Mouse (Mus musculus): Measurements from ENCODE around the gene Tlx3. TPM values are rescaled to one million over a fixed set of nuclear protein-coding genes. Genes with fewer than 3 reads are reported as not detected.
A peak's percentile ranks its signal among the peaks of the same experiment; 100 is the strongest.

Tlx3 gene
- polyA plus RNA-seq, 1 experiment from 2014 or later, result not detected

DNA sequence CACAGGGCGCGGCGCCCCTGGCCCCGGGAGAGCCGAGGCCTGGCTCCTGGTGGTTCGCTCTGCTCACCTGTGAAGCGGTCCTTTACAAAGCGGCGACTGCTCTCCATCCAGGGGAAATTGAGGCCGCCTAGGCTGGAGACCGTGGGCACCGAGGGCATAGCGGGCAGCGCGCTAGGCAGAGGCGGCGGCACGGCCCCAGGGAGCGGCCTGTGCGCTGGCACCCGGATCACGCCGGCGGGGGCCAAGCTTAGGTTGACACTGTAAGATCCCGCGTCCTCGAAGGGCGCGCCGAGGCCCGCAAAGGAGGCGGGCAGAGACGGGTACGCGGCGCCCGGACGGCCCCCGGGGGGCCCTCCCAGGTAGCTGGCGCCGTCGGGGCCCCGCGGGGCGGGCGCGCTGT is 417 bp downstream of the Tlx3 start:
- no peak overlapping the region for H3K9ac ChIP-seq (ENCODE audit: low read depth, low read length)
- H3K4me3 ChIP-seq (replicated peaks; ENCODE audit: low read depth, low read length), result peak overlapping the region; percentile 14
- H3K27me3 ChIP-seq (ENCODE audit: insufficient read depth, low read length), result peaks cover 95% of the 10 kb centered on the region
- no peaks in the 10 kb centered on the region for H3K36me3 ChIP-seq (ENCODE audit: insufficient read depth, low read length)
- no peak overlapping the region for H3K27ac ChIP-seq
- TF ChIP-seq CTCF (IDR thresholded peaks at IDR 0.05; ENCODE audit: low read depth), result no peak
- peak overlapping the region; percentile 39; the same call in 1 of the 2 replicates for H3K4me2 ChIP-seq (ENCODE audit: low read length)
- peaks cover 10% of the 10 kb centered on the region for H3K4me1 ChIP-seq (replicated peaks; ENCODE audit: insufficient read depth, low read length)
- ATAC-seq (replicated peaks; ENCODE audit: low FRiP score, low read depth) (no peak), DNase-seq (ENCODE audit: low spot score) (no peak)
- WGBS, result 1% methylated on average over 47 of the region's 47 CpGs
- H3K9me3 ChIP-seq (replicated peaks; ENCODE audit: low read length), result no peaks in the 10 kb centered on the region; the same call in 1 of the 2 replicates

DNA sequence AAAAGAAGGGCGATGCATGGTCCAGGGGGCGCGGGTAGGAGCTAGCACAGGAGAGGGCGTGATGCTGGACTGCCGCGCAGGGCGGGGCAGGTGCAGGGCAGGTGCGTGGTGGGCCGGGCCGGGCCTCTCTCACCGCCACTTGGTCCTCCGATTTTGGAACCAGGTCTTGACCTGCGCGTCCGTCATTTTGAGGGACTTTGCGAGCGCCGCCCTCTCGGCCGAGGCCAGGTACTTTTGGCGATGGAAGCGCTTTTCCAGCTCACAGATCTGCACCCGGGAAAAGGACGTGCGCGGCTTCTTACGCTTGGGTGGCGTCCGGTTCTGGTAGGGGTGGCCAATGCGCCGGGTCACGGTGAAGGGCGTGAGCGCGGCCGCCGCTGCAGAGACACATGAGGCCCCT is 1.1 kb downstream of the Tlx3 start:
- Histone ChIP-seq H3K4me3 (replicated peaks; ENCODE audit: low read depth, low read length) (peak overlapping the region; percentile 14; the same call in 1 of the 2 replicates), H3K27me3 (ENCODE audit: insufficient read depth, low read length) (peaks cover 97% of the 10 kb centered on the region), H3K36me3 (ENCODE audit: insufficient read depth, low read length) (no peaks in the 10 kb centered on the region), H3K9ac (ENCODE audit: low read depth, low read length) (no peak overlapping the region), H3K9me3 (replicated peaks; ENCODE audit: low read length) (no peaks in the 10 kb centered on the region; the same call in 1 of the 2 replicates), H3K4me2 (ENCODE audit: low read length) (no peak overlapping the region), H3K27ac (no peak overlapping the region), H3K4me1 (replicated peaks; ENCODE audit: insufficient read depth, low read length) (peaks cover 10% of the 10 kb centered on the region)
- no peak for DNase-seq (ENCODE audit: low spot score)
- WGBS, result 1% methylated on average over 37 of the region's 37 CpGs
- ATAC-seq (replicated peaks; ENCODE audit: low FRiP score, low read depth), result no peak
- TF ChIP-seq CTCF (IDR thresholded peaks at IDR 0.05; ENCODE audit: low read depth), result peak; percentile 30

DNA sequence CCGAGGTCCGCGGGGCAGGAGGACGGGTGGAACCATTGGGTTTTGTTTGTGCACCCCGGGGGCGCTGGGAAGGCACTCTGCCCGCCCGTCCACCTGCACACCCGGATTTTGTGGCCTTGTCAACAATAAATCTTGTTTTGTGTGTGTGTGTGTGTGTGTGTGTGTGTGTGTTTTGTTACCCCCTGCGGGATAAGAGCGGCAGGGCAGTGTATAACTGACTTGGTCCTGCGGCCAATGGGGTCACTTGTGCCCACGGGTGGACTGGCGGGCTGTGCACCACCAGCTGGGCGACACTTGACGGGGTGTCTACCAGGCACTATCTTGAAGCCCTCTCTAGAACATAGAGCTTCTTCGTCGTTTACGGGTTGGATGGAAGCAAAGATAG is 1.8 kb downstream of the Tlx3 start:
- H3K36me3 ChIP-seq (ENCODE audit: insufficient read depth, low read length), result no peaks in the 10 kb centered on the region
- peaks cover 97% of the 10 kb centered on the region for H3K27me3 ChIP-seq (ENCODE audit: insufficient read depth, low read length)
- H3K4me1 ChIP-seq (replicated peaks; ENCODE audit: insufficient read depth, low read length), result peaks cover 10% of the 10 kb centered on the region
- H3K27ac ChIP-seq, result no peak overlapping the region
- peak overlapping the region; percentile 24 for H3K4me3 ChIP-seq (replicated peaks; ENCODE audit: low read depth, low read length)
- no peak for TF ChIP-seq CTCF (IDR thresholded peaks at IDR 0.05; ENCODE audit: low read depth)
- DNase-seq (ENCODE audit: low spot score), result no peak
- WGBS, result 2% methylated on average over 19 of the region's 19 CpGs
- ATAC-seq (replicated peaks; ENCODE audit: low FRiP score, low read depth), result 0 out of 2 replicates have a peak, but pooled peaks have one; percentile 6
- H3K9ac ChIP-seq (ENCODE audit: low read depth, low read length), result no peak overlapping the region
- peak overlapping the region; percentile 51 for H3K4me2 ChIP-seq (ENCODE audit: low read length)
- no peaks in the 10 kb centered on the region; the same call in 1 of the 2 replicates for H3K9me3 ChIP-seq (replicated peaks; ENCODE audit: low read length)

DNA sequence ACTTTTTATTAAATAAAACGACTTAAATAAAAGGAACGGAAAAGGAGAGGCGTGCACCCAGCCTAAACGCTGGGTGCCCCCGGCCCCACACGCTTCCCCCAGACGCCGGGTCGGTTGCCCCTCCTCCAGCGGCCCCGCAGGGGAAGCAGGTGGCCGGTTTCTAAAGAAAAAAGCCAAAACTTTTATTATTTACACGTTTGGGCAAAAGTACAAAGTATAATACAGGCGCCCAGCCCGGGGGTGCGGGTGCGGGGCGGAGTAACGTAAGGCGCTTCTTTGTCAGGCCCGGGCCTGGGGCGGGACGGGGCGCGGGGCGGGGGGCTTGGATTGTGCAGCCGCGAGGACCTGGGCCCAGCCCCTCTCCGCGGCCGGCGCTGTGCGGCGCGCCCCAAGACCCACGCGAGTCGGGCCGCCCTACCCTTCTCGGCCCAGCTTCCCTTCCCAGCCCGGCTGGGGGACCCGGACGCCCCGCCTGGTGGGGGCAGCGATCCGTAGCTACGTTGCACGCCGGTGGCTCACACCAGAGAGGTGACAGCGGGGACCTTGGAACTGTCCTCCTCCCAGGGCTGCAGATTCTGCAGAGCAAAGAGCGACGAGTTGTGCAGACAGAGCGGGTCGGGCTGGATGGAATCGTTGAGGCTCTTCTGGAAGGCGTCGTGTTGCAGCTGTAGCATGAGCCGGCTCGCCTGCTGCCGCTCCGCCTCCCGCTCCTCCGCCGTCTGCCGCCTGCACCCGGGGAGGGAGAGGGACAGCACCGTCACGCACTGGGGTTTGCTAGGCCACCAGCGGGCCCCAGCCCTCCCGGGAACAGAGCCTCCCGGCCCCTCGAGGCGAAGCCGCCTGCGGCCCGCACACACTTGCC is 2.4 kb downstream of the Tlx3 start:
- under 1% methylated on average over 71 of the region's 76 CpGs for WGBS
- H3K4me2 ChIP-seq (ENCODE audit: low read length), result peak overlapping the region; percentile 51
- no peak for TF ChIP-seq CTCF (IDR thresholded peaks at IDR 0.05; ENCODE audit: low read depth)
- H3K27me3 ChIP-seq (ENCODE audit: insufficient read depth, low read length), result peaks cover 98% of the 10 kb centered on the region
- H3K9me3 ChIP-seq (replicated peaks; ENCODE audit: low read length), result no peaks in the 10 kb centered on the region; the same call in 1 of the 2 replicates
- DNase-seq (ENCODE audit: low spot score) (peak; percentile 77), ATAC-seq (replicated peaks; ENCODE audit: low FRiP score, low read depth) (peak; percentile 12; the same call in 1 of the 2 replicates)
- peaks cover 10% of the 10 kb centered on the region for H3K4me1 ChIP-seq (replicated peaks; ENCODE audit: insufficient read depth, low read length)
- H3K36me3 ChIP-seq (ENCODE audit: insufficient read depth, low read length), result no peaks in the 10 kb centered on the region
- H3K9ac ChIP-seq (ENCODE audit: low read depth, low read length), result no peak overlapping the region
- no peak overlapping the region for H3K27ac ChIP-seq
- H3K4me3 ChIP-seq (replicated peaks; ENCODE audit: low read depth, low read length), result peak overlapping the region; percentile 24

DNA sequence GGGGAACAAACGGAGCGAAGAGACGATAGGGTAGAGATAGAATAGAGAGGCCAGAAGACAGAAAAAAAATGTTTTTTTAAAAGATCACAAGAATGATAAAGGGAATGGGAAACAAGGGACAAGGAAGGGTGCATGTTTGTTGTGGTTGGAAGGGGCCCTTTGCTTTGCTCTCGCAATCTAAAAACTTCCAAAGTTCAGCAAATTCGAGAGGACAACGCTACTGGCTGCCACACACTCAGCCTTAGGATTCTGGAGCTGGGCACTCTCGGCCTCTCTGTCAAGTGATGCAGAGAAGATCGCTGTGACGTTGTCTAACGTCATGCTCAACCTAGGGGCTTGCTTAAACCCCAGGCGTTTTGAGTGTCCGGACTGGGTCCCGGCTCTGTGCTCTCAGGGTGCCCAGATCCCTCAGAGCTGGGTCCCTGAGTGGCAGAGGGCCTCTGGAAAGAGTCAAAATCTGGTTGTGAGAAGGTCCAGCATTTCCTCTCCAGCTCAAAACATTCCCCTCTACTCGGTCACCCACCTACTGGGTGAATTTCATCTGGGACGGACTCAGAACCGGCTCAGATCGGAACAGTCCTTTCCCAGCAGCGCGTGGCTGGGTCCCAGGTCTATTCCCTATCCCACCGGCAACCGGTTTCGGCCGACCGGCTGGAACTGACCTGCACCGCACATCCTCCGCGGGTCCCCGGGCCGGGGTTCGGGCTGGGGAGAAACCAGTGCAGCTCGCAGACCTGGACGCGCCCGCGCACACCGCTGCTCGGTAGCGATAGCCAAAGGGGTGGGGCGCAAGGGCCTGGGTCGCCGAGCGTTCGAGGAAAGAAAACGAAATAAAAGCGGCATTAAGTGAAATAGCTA is 3.3 kb downstream of the Tlx3 start:
- H3K36me3 ChIP-seq (ENCODE audit: insufficient read depth, low read length), result no peaks in the 10 kb centered on the region
- ATAC-seq (replicated peaks; ENCODE audit: low FRiP score, low read depth), result no peak
- WGBS, result 1% methylated on average over 45 of the region's 45 CpGs
- no peak overlapping the region for H3K27ac ChIP-seq
- H3K4me1 ChIP-seq (replicated peaks; ENCODE audit: insufficient read depth, low read length), result peaks cover 10% of the 10 kb centered on the region
- peak overlapping the region; percentile 24 for H3K4me3 ChIP-seq (replicated peaks; ENCODE audit: low read depth, low read length)
- peak overlapping the region; percentile 51 for H3K4me2 ChIP-seq (ENCODE audit: low read length)
- TF ChIP-seq CTCF (IDR thresholded peaks at IDR 0.05; ENCODE audit: low read depth), result no peak
- peaks cover 98% of the 10 kb centered on the region for H3K27me3 ChIP-seq (ENCODE audit: insufficient read depth, low read length)
- no peak for DNase-seq (ENCODE audit: low spot score)
- no peaks in the 10 kb centered on the region; the same call in 1 of the 2 replicates for H3K9me3 ChIP-seq (replicated peaks; ENCODE audit: low read length)
- H3K9ac ChIP-seq (ENCODE audit: low read depth, low read length), result no peak overlapping the region

DNA sequence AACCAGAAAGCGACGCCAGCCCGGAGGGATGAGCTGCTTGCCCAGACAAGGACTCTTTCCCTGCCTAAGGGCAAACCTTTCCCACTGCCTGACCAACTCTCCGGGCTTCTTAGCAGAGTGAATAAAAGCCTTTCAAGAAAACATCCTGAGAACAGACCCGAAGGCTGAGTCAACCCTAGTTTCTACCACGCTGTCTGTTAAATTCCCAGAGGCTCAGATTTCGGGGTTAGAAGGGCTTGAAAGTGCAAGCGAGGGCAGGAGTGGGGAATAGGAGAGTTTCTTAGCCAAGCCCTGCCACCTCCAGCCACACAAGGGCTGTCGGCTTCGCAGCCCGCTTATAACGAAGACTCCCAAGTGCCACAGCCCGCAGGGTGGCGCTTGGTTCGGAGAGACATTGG is 4.3 kb downstream of the Tlx3 start:
- Histone ChIP-seq H3K4me3 (replicated peaks; ENCODE audit: low read depth, low read length) (0 out of 2 replicates have a peak overlapping the region, but pooled peaks have one; percentile 0), H3K4me1 (replicated peaks; ENCODE audit: insufficient read depth, low read length) (peaks cover 10% of the 10 kb centered on the region), H3K27ac (no peak overlapping the region), H3K9ac (ENCODE audit: low read depth, low read length) (no peak overlapping the region), H3K9me3 (replicated peaks; ENCODE audit: low read length) (no peaks in the 10 kb centered on the region; the same call in 1 of the 2 replicates), H3K36me3 (ENCODE audit: insufficient read depth, low read length) (no peaks in the 10 kb centered on the region), H3K4me2 (ENCODE audit: low read length) (no peak overlapping the region), H3K27me3 (ENCODE audit: insufficient read depth, low read length) (peaks cover 94% of the 10 kb centered on the region)
- WGBS, result 3% methylated on average over 15 of the region's 15 CpGs
- no peak for DNase-seq (ENCODE audit: low spot score)
- TF ChIP-seq CTCF (IDR thresholded peaks at IDR 0.05; ENCODE audit: low read depth), result no peak
- ATAC-seq (replicated peaks; ENCODE audit: low FRiP score, low read depth), result no peak
